Mouse (Mus musculus): ENCODE measurements around the gene D630039A03Rik.

DNA sequence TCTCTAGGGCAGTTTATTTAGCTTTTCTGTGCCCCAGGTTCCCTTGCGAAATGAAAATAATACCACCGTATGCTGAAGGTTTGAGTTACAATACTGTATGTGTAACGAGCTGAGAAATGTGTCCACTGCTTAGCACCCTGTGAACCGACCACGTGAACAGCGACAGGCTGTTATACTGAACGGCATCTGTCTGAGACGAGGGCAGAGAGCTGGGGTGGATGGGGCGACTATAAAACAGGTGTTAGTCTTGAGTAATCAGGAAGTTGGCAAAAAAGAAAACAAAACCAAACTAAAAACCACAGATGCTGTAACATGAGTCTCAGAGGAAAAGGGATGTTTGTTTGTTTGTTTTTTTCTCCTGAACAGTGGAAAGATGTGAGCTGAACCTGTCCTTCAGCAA, 42.0 kb upstream of the D630039A03Rik start:
- TF ChIP-seq CTCF (conservative IDR thresholded peaks at IDR 0.05; ENCODE audit: low read length) (no peak), POU5F1 (IDR thresholded peaks at IDR 0.05; ENCODE audit: borderline replicate concordance, low read length) (no peak)
